Mouse (Mus musculus) spleen, adult 2 months (tissue): ENCODE results near the gene Krt80.

Source experiments
- CTCF ChIP-seq: fragments of 200-500 bp; IDR thresholded peaks from 2 replicates; pipeline ENCODE4 v1.5.1; 2011; ENCODE audit warnings: mild to moderate bottlenecking, inconsistent platforms; ENCODE audit not compliant: insufficient read depth, insufficient read length, insufficient replicate concordance; ENCODE audit errors: extremely low read depth
- POLR2A ChIP-seq: fragments of 200-500 bp; IDR thresholded peaks from 2 replicates; pipeline ENCODE4 v1.6.1; 2011; ENCODE audit warnings: low read depth, low read length, inconsistent platforms

DNA sequence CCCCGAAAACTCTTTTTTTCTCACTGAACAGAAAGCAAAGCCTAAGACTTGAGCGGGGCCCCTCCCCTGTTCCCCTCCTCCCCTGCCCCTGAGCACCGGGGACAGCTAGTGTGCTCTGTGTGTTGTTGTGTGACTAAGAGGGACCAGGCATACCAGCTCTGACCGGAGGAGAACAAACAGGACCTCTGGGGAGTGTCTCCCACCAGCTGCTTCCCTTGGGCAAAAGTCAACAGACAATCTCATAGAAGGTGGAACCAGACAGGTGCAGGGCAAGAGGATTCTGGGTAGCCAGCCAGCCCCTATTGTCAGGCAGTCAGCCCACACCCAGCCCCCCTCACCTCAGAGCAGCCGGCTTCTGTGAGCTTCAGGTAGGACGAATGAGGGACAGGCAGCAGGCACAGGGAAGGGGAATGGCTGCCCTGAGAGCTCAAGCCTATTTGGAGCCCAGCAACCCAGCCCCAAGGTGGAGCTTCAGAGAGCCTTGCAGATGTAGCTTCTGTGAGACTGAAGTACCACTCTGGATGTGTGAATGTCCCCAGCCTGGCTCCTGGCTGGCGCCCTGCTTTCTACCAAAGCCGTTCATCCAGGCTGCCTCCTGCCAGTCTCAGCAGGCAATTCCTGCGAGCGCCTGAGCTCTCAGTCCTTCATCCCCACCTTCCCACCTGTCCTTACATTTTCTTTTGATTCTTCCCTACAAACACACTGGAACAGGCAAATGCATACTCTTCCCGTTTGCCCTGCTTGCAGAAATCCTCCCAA is 45.0 kb upstream of the Krt80 start:
- TF ChIP-seq POLR2A (no peak), CTCF (no peak)
